Mouse (Mus musculus): ENCODE measurements around the gene Efcc1. TPM values are rescaled to one million over a fixed set of nuclear protein-coding genes. Genes with fewer than 3 reads are reported as not detected.
A peak's percentile ranks its signal among the peaks of the same experiment; 100 is the strongest.

The Efcc1 gene
- polyA plus RNA-seq, 1 experiment from 2014 or later: 1.5 TPM

DNA sequence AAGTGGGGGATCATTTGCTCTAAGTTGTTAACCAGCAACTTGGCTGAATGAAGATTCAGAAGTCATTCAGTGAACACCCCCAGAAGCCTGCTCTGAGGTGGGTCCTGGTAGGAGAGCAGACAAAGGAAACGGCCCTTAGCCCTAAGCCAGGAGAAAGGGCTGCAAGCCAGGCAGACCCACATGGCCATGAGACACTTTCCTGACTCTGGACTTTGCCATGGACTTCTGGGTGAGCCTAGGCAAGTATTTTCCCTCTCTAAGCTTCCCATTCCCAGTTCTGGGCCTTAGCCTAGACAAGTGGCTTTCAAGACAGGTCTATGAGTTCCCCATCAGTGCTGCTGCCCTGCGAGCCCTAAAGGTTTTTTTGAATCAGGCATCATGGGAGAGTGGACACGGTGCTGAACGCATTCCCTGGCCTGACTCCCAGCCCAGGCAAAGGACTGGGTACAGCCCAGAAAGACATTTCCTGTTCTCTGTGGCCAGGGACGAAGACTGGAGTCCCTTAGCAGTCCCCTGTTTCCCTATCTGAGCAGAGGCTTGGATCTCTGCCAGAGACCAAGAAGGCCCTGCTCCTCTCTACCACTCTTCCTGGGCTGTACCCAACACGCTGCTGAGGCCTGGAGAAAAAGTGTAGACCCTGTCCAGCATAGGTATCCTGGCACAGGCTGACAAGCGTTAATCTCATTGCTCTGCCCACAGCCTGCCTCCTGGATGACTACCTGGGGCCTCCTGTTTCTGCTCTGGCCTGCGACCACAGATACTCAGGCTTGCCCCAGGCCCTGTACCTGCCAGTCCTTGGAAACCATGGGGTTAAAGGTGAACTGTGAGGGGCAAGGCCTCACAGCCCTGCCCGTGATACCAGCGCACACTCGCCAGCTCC, 47.9 kb downstream of the Efcc1 start:
- no peak overlapping the region for H3K27ac ChIP-seq (ENCODE audit: low read depth, low read length)

DNA sequence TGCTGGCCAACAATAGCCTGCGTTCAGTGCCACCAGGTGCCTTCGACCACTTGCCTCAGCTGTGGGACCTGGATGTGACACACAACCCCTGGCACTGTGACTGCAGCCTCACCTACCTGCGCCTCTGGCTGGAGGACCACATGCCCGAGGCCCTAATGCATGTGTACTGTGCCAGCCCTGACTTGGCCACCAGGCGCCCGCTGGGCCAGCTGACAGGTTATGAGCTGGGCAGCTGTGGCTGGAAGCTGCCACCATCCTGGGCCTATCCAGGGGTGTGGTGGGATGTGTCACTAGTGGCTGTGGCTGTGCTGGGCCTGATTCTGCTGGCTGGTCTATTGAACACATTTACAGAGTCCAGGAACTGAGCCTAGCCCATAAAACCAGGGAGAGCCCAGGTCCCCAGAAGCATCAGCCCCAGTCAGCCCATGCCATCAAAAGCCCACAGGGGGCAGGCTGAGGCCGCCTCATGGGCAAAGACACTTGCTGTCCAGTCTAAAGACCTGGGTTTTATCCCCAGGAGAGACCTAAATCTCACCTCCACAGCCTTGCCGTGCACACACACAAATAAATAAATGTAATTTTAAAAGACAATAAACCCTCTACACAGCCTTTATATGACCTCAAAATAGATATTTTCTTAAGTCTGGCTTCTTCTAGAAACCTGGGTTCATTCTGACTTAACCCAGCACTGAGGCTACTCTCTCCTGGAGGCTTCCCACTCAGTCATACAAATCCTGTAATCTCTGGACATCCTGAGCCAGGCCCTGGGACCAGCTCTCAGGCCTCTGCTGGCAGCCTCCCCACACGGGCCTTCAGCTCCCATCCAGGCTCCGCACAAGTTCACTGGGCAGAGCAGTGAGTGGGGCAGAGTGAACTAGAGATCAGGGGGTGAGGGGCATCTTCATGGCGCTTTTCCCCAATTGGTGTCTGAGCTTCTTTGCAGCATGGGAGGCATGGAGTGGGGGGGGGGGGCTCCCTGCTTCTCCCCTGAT, 48.8 kb downstream of the Efcc1 start:
- ATAC-seq (replicated peaks; ENCODE audit: low FRiP score): no peak
- Histone ChIP-seq H3K4me2 (ENCODE audit: low read depth, low read length, severe bottlenecking) (no peak overlapping the region), H3K9ac (ENCODE audit: low read length) (no peak overlapping the region), H3K36me3 (ENCODE audit: control insufficient read depth, insufficient read depth, low read length) (no peaks in the 10 kb centered on the region), H3K4me1 (replicated peaks; ENCODE audit: control insufficient read depth, insufficient read depth, low read length) (no peaks in the 10 kb centered on the region), H3K27me3 (ENCODE audit: control insufficient read depth, insufficient read depth, low read length) (no peaks in the 10 kb centered on the region), H3K9me3 (ENCODE audit: control insufficient read depth, low read length) (no peaks in the 10 kb centered on the region), H3K27ac (ENCODE audit: low read depth, low read length) (no peak overlapping the region), H3K4me3 (ENCODE audit: low read depth, low read length) (no peak overlapping the region)
- WGBS: 84% methylated on average over 11 of the region's 11 CpGs
- peak; percentile 48 for DNase-seq (ENCODE audit: low spot score)

More for the DNA sequence above, 47.9 kb downstream of the Efcc1 start:
- no peak for ATAC-seq (replicated peaks; ENCODE audit: low FRiP score)
- no peaks in the 10 kb centered on the region for H3K9me3 ChIP-seq (ENCODE audit: control insufficient read depth, low read length)
- H3K9ac ChIP-seq (ENCODE audit: low read length): no peak overlapping the region
- H3K27me3 ChIP-seq (ENCODE audit: control insufficient read depth, insufficient read depth, low read length): no peaks in the 10 kb centered on the region
- H3K4me3 ChIP-seq (ENCODE audit: low read depth, low read length): no peak overlapping the region
- 85% methylated on average over 11 of the region's 11 CpGs for WGBS
- no peaks in the 10 kb centered on the region for H3K36me3 ChIP-seq (ENCODE audit: control insufficient read depth, insufficient read depth, low read length)
- H3K4me2 ChIP-seq (ENCODE audit: low read depth, low read length, severe bottlenecking): no peak overlapping the region
- DNase-seq (ENCODE audit: low spot score): peak; percentile 37
- no peaks in the 10 kb centered on the region for H3K4me1 ChIP-seq (replicated peaks; ENCODE audit: control insufficient read depth, insufficient read depth, low read length)

DNA sequence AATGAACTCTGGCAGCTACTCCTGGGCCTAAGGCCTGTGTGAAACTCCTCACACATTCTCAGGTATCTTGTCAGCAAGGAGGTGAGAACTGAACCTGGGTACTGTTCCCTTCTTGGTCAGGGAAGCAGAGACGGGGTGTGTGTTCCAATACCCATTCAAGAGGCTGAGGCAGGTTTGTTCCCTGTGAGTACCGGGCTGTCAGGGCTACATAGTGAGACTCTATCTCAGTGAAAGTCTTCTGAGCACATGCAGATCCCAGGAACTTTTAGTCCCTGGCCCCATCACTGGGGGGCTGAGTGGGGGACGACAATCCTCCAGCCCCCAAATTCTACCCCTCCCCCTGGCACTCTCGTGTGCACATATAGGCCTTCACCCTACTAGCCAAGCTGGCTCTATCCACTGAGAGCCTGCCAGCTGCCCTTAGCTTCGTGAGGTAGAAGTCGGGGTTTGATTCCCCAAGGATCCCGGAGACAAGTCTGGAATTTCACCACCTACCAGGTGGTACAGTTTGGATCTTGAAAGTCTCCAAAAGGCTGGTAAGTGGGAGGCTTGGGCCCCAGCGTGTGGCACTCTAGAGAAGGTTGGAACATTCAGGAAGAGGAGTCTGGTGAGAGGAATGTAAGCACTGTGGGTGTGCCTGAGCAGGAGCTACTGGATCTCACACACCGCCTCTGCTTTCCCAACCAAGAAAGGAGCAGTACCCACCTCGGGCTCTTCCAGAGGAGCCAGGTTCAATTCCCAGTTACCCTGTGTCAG, 50.1 kb downstream of the Efcc1 start:
- H3K27ac ChIP-seq (ENCODE audit: low read depth, low read length): no peak overlapping the region
- no peaks in the 10 kb centered on the region for H3K4me1 ChIP-seq (replicated peaks; ENCODE audit: control insufficient read depth, insufficient read depth, low read length)
- no peaks in the 10 kb centered on the region for H3K9me3 ChIP-seq (ENCODE audit: control insufficient read depth, low read length)
- ATAC-seq (replicated peaks; ENCODE audit: low FRiP score) (no peak), DNase-seq (ENCODE audit: low spot score) (peak; percentile 35)
- no peak overlapping the region for H3K4me2 ChIP-seq (ENCODE audit: low read depth, low read length, severe bottlenecking)
- no peak overlapping the region for H3K9ac ChIP-seq (ENCODE audit: low read length)
- 85% methylated on average over 10 of the region's 10 CpGs for WGBS
- no peaks in the 10 kb centered on the region for H3K27me3 ChIP-seq (ENCODE audit: control insufficient read depth, insufficient read depth, low read length)
- no peak overlapping the region for H3K4me3 ChIP-seq (ENCODE audit: low read depth, low read length)
- no peaks in the 10 kb centered on the region for H3K36me3 ChIP-seq (ENCODE audit: control insufficient read depth, insufficient read depth, low read length)

DNA sequence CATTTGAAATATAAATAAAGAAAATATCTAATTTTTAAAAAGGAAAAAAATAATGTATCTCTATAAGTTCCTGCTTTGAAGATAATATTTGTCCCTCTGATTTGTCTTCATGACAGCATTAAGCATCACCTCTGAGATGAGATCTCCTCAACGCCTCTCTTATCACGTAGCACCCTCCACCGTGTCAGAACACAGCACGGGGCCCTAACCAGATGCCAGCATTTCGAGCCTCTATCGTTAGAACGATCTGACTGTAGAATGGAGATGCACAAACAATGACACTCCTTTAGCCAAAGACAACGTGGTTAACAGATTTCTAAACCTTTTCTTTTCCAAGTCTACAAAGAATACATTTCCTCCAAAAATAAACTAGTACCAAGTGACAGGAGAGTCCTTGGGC, 53.4 kb downstream of the Efcc1 start:
- H3K9me3 ChIP-seq (ENCODE audit: control insufficient read depth, low read length): no peaks in the 10 kb centered on the region
- ATAC-seq (replicated peaks; ENCODE audit: low FRiP score): no peak
- H3K27me3 ChIP-seq (ENCODE audit: control insufficient read depth, insufficient read depth, low read length): no peaks in the 10 kb centered on the region

DNA sequence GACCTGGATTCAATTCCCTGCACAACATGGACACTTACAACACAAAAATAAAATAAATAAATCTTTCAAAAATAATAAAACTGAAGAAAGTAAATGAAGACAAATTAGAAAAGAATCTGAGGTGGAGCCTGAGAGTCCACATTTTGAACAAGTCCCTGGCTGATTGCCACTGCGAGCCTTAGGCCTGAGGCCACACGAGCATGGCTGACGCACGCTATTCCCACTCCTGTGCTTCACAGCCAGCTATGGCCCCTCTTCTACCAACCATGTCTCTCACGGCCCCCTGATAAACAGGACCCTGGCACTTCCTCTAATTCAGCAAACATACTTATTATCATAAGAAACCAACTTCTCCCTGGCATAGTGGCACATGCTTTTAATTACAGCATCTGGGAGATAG, 56.0 kb downstream of the Efcc1 start:
- Histone ChIP-seq H3K36me3 (ENCODE audit: control insufficient read depth, insufficient read depth, low read length) (no peaks in the 10 kb centered on the region), H3K4me2 (ENCODE audit: low read depth, low read length, severe bottlenecking) (no peak overlapping the region), H3K9me3 (ENCODE audit: control insufficient read depth, low read length) (no peaks in the 10 kb centered on the region), H3K9ac (ENCODE audit: low read length) (no peak overlapping the region), H3K4me1 (replicated peaks; ENCODE audit: control insufficient read depth, insufficient read depth, low read length) (no peaks in the 10 kb centered on the region), H3K27ac (ENCODE audit: low read depth, low read length) (no peak overlapping the region), H3K4me3 (ENCODE audit: low read depth, low read length) (no peak overlapping the region), H3K27me3 (ENCODE audit: control insufficient read depth, insufficient read depth, low read length) (no peaks in the 10 kb centered on the region)
- DNase-seq (ENCODE audit: low spot score) (peak; percentile 41), ATAC-seq (replicated peaks; ENCODE audit: low FRiP score) (no peak)
- 94% methylated on average over 5 of the region's 5 CpGs for WGBS

More for the DNA sequence above, 53.4 kb downstream of the Efcc1 start:
- WGBS: 83% methylated on average over 8 of the region's 8 CpGs
- peak; percentile 17 for DNase-seq (ENCODE audit: low spot score)
- Histone ChIP-seq H3K9ac (ENCODE audit: low read length) (no peak overlapping the region), H3K36me3 (ENCODE audit: control insufficient read depth, insufficient read depth, low read length) (no peaks in the 10 kb centered on the region), H3K4me2 (ENCODE audit: low read depth, low read length, severe bottlenecking) (no peak overlapping the region), H3K27ac (ENCODE audit: low read depth, low read length) (no peak overlapping the region), H3K4me3 (ENCODE audit: low read depth, low read length) (no peak overlapping the region), H3K4me1 (replicated peaks; ENCODE audit: control insufficient read depth, insufficient read depth, low read length) (no peaks in the 10 kb centered on the region)

DNA sequence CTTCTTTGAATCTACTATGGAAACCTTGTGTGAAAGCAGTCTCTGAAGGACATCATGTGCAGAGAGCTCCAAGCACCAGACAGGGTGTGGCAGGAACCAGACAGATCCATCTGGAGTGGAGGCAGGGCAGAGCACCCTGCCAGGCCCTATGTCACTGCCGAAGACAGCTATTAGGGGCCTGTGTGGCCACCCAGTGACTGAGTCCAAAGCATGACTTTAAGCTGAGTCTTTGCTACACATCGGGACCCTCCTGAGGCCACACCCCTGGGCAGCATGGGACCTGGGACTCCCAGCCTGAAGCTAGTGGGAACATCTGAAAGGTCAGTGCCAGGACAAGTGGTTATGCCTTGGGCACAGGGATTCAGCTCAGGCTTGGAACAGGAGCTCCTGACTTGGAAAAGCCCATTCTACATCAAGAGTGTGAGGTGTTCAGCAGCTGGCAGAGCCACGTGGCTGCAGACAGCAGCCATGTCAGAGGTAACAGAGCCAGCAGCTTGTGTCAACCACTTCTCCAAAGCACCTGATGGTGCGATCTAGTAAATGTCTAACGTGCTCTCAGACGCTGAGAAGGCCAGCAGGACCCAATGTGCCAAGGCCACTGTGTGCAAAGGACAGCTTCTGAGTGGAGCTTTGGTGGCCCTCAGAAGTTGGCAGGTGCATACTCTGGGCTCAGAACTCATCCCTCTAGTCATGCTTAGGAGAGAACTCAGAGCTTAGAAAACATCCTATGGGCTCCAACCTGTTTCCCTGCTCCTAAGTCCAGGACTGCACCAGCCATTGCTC, 56.6 kb downstream of the Efcc1 start:
- WGBS: 84% methylated on average over 6 of the region's 6 CpGs
- H3K36me3 ChIP-seq (ENCODE audit: control insufficient read depth, insufficient read depth, low read length): no peaks in the 10 kb centered on the region
- no peaks in the 10 kb centered on the region for H3K9me3 ChIP-seq (ENCODE audit: control insufficient read depth, low read length)
- no peak for ATAC-seq (replicated peaks; ENCODE audit: low FRiP score)
- H3K4me1 ChIP-seq (replicated peaks; ENCODE audit: control insufficient read depth, insufficient read depth, low read length): no peaks in the 10 kb centered on the region
- no peak overlapping the region for H3K4me2 ChIP-seq (ENCODE audit: low read depth, low read length, severe bottlenecking)
- no peaks in the 10 kb centered on the region for H3K27me3 ChIP-seq (ENCODE audit: control insufficient read depth, insufficient read depth, low read length)
- no peak overlapping the region for H3K27ac ChIP-seq (ENCODE audit: low read depth, low read length)
- no peak overlapping the region for H3K4me3 ChIP-seq (ENCODE audit: low read depth, low read length)
- DNase-seq (ENCODE audit: low spot score): peak; percentile 36
- H3K9ac ChIP-seq (ENCODE audit: low read length): no peak overlapping the region

DNA sequence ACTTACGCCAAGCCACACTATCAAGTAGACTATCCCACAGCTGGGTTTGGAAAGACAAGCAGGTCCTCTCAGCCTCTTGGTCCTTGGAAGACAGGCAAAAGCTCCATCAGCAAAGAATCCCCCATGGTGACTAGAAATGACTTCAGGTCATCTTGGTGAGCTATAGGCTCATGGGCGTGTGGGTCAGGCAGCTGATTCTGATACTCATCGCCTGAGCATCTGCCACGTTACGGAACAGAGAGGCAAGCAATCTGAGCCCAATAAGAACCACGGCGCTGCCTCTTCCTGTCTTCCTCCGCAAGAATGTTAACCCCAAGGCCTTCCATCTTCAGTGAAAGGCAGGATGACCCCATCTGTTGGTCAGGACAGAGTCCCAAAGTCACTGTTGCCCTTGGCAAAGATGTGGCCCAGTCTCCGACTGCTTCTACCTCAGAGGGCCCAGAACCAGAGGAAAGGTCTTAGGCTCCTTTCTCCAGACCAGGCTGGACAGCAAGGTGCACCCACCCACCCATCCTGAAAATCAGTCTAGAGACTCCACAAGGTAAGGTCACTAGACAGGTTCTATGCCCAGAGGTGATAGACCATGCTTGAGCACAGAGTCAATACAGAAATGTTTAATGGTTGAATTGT, 57.7 kb downstream of the Efcc1 start:
- Histone ChIP-seq H3K27ac (ENCODE audit: low read depth, low read length) (no peak overlapping the region), H3K4me3 (ENCODE audit: low read depth, low read length) (no peak overlapping the region), H3K9ac (ENCODE audit: low read length) (no peak overlapping the region), H3K4me2 (ENCODE audit: low read depth, low read length, severe bottlenecking) (no peak overlapping the region), H3K36me3 (ENCODE audit: control insufficient read depth, insufficient read depth, low read length) (no peaks in the 10 kb centered on the region), H3K27me3 (ENCODE audit: control insufficient read depth, insufficient read depth, low read length) (no peaks in the 10 kb centered on the region), H3K9me3 (ENCODE audit: control insufficient read depth, low read length) (no peaks in the 10 kb centered on the region), H3K4me1 (replicated peaks; ENCODE audit: control insufficient read depth, insufficient read depth, low read length) (no peaks in the 10 kb centered on the region)
- ATAC-seq (replicated peaks; ENCODE audit: low FRiP score) (no peak), DNase-seq (ENCODE audit: low spot score) (peak; percentile 29)
- 93% methylated on average over 9 of the region's 9 CpGs for WGBS

All from forebrain, embryonic 11.5 days (tissue).